Mouse (Mus musculus): ENCODE results near the gene Hoxb2.

The Hoxb2 gene

DNA sequence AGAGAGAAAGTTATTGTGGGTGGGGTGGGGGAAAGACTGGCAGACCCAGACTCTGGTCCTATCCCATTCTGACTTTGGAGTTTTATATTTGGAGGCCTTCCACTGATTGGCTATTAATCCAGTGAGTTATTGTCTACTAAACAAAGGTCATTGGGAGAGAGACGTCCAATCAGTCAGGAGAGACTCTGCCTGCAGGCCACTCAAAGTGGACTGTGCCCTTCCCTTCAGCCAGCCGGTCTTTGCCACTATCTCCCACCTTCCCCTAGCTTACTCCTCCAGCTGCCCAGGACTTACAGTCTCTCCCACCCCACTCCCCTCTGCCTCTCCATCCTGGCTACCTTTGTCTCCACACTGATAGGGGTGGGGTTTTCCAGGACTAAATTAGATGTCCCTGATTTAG lies 13.7 kb upstream of the Hoxb2 start:
- peak; percentile 41 to 50 for DNase-seq

- peak in 1 of 2 experiments; percentile 1 for DNase-seq
Observed at GRCm38 (mm10) chr11:96337026-96337425, 13.3 kb upstream of the Hoxb2 start.

GRCm38 (mm10) chr11:96338957-96339855 lies 11.1 kb upstream of the Hoxb2 start:
- DNase-seq, result peak; percentile 10 to 42

GRCm38 (mm10) chr11:96340698-96341365 lies 9.5 kb upstream of the Hoxb2 start:
- peak; percentile 75 to 83 for DNase-seq

DNA sequence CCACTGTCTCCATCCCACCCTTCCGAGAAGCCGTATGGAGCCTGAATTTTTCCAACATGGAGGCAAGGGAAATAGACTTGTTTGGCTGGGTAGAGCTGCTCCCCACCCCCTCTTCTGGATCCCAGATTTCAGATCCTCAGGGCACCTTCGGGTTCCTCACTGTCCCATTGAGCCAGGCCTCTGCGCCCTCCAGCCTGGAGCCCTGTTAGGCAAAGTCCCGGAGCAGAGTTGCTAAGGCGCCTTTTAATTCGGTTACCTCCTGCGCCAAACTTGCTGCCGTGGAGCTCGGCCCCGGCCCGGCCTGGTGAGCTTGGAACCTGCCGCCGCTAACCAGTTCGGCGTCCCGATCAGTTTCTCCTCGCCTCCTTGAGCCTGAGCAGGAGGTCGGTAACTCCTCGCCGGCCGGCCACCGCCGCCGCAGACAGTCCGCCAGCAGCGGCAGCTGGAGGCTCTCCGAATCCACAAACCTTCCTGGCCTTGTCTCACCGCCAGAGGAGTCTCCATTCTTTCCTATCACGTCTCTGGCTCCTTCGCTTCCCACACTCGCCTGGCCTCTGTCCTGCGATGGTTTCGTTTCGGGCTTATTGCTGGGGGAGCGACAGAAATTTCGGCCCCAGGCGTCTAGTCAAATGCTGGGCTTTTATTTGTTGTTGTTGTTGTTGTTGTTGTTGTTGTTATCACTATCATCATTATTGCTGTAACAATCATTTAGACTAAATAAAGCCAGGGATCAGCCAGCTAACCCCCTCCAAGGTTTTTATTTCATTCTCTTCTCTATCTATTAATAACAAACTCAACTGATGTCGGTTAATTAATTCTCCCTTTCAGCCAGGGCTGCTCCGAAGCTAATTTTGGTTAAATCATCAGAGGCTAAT lies 8.4 kb upstream of the Hoxb2 start:
- peak; percentile 79 to 88 for DNase-seq

GRCm38 (mm10) chr11:96342576-96342930 lies 7.8 kb upstream of the Hoxb2 start:
- DNase-seq, result peak in 1 of 2 experiments; percentile 45

- DNase-seq, result peak in 1 of 2 experiments; percentile 52
Observed at GRCm38 (mm10) chr11:96343206-96343745, 7.0 kb upstream of the Hoxb2 start.

DNA sequence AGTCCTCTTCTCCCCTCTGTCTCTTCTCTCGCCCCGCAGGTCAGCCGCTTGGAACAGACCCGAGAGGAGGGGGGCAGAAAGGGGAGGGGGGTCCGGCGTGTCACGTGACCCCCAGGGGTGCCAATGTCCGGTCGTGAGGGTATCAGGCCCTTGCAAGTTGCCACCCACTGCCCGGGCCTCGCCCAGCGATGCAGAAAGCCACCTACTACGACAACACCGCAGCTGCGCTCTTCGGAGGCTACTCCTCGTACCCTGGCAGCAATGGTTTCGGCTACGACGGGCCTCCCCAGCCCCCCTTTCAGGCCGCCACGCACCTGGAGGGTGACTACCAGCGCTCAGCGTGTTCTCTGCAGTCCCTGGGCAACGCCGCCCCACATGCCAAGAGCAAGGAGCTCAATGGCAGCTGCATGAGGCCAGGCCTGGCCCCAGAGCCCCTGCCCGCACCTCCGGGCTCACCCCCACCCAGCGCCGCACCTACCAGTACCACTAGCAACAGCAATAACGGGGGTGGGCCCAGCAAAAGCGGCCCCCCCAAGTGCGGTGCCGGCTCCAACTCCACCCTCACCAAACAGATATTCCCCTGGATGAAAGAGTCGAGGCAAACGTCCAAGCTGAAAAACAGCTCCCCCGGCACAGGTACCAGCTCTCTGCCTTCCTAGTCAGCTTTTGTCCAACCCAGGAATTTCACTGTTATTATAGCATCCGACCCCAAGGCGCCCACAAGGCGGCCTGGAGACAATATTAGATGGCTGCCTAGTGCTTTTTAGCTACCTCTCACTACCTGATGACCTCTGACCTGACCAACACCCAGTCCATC lies 6.1 kb upstream of the Hoxb2 start:
- peak; percentile 65 to 79 for DNase-seq

- DNase-seq, result peak in 1 of 2 experiments; percentile 56
Observed at GRCm38 (mm10) chr11:96344878-96345159, 5.5 kb upstream of the Hoxb2 start.

DNA sequence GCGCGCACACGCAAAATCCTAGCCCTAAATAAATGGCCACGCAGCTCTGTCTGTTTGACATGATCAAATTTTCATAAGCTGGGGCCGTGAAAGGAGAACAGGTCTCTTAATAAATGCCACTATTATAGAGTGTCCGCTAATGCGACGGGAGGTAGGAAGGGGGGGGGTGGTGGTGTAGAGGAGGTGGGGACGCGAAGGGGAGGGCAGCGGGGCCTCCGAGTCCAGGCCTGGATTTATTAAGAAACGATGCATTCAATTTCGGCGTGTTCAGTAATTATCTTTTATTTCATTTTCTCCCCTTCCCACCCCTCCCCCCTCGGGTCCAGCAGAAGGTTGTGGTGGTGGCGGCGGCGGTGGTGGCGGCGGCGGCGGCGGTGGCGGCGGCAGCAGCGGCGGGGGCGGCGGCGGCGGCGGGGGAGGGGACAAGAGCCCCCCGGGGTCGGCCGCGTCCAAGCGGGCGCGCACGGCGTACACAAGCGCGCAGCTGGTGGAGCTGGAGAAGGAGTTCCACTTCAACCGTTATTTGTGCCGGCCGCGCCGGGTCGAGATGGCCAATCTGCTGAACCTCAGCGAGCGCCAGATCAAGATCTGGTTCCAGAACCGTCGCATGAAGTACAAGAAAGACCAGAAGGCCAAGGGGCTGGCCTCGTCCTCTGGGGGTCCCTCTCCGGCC lies 5.0 kb upstream of the Hoxb2 start:
- peak; percentile 69 to 80 for DNase-seq

DNA sequence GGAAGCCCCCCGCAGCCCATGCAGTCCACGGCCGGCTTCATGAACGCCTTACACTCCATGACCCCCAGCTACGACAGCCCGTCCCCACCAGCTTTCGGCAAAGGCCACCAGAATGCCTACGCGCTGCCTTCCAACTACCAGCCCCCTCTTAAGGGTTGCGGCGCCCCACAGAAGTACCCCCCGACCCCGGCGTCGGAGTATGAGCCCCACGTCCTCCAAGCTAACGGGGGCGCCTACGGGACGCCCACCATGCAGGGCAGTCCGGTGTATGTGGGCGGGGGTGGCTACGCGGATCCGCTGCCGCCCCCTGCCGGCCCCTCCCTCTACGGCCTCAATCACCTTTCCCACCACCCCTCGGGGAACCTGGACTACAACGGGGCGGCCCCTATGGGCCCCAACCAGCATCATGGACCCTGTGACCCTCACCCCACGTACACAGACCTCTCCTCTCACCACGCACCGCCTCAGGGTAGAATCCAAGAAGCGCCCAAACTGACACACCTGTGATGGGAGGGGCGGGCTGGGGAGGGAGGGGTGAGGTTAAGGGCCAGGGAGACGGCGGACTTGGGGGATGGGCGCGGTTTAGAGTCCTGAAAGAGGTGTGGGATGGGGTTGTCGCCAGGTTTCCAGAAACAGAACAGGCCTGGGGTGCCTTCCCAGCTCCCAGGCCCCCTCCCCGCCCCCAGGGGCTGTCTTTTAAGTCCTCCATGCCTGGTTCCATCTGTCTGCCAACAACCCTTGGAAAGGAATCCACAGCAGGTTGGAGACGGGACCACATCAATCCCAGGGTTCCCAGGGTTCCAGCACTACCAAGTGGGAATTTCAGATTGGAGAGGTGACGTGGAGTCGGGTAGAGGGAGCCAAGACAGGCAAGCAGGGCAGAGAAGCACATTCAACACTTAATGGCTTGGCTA lies 4.2 kb upstream of the Hoxb2 start:
- DNase-seq, result peak; percentile 66 to 78

- DNase-seq, result peak in 1 of 2 experiments; percentile 51
Observed at GRCm38 (mm10) chr11:96346916-96347520, 3.3 kb upstream of the Hoxb2 start.

DNA sequence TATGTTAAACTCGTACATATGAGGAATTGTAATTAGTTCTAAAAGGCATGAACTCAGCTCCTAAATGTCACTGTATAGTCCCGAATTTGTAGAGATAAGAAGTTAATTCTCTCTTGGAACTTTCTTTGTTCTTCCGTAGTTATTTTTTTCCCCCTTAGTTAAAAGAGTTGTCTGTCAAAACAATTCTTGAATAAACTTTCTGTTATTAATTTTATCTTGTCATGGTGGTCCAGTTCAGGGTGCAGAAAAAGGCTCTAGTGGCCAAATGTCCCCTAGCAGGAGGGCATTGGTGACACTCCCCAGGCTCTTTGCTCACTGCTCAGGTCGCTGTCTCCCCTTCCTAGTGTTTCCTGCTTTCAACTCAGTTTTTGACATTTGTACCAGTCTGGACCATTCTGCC lies 2.6 kb upstream of the Hoxb2 start:
- DNase-seq, result no peak

GRCm38 (mm10) chr11:96348141-96348928 lies 2.0 kb upstream of the Hoxb2 start:
- DNase-seq, result peak; percentile 76 to 88

- DNase-seq, result no peak
Observed at GRCm38 (mm10) chr11:96348988-96349387, 1.3 kb upstream of the Hoxb2 start.

DNA sequence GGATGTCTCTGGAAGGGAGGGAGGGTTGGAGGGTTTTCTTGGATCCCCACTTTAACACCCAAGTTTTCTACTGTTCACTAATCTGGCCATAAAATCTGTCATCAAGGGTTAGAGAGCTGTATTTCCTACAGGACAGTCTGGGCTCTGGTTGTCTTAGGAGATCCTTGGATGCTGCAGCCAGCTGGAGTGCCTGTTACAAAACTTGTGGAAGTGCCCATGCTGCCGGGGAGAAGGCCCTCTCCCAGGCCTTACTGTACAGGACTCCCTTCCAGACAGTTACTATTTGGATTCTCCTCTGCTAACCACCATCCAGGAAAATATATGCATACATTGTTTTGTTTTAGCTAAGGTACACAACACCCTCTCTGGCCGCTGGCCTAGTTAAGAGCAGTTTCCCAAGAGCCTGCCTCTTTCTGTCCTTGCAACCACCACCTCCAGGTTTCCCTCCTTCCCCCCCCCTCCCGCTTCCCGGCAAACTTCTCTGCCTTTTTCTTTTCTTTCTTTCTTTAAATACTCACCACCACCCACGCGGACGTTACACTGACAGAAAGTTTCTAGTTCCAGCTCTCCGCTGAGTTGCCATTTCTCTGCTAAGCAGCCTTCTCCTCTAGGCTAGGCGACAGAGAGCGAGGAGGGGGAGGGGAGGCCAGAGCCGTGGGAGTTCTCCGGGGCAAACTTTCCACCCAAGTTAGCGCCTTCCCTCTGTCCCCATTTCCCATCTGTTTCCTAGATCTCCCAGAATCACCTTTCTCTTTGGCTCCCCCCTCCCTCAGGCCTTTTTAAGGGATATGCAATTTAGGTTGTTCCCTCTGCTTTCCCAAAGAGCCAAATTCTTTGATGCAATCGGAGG lies 609 bp upstream of the Hoxb2 start:
- DNase-seq, result peak; percentile 78 to 86

GRCm38 (mm10) chr11:96350791-96351190 lies 466 bp downstream of the Hoxb2 start:
- DNase-seq, result peak in 1 of 2 experiments; percentile 39

DNA sequence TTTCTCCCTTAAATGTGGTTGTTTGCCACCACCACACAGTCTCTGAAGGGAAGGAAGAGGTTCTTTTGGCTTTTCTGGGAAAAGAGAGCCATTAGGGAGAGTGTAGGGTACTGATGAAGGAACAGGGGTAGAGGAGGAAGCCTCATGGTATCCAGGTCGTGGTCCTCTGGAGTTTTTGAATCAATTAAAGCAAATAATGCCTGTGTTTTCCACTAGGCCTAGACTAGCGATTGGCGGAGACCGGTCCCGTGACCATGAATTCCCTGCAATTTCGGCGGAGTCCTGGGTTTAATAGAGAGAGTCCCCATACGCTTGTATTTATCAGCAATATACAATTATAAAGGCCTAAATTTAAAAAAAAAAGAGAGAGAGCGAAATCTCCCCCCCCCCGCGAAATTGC lies 987 bp downstream of the Hoxb2 start:
- peak; percentile 68 to 81 for DNase-seq

All from kidney, postnatal 4 days (tissue).